Mouse (Mus musculus) v-Abl transformed pro-B cells (cell line): ENCODE data around the gene Sec63.

ENCODE experiments used
- in situ Hi-C, 2 experiments: fragments of 400-800 bp; cut with MboI; formaldehyde crosslinking; loops; one replicate each; pipeline ENCODE4 v1.15.1; 2025; ENCODE audit not compliant: unreplicated experiment in 2 of 2

Sec63 gene

DNA sequence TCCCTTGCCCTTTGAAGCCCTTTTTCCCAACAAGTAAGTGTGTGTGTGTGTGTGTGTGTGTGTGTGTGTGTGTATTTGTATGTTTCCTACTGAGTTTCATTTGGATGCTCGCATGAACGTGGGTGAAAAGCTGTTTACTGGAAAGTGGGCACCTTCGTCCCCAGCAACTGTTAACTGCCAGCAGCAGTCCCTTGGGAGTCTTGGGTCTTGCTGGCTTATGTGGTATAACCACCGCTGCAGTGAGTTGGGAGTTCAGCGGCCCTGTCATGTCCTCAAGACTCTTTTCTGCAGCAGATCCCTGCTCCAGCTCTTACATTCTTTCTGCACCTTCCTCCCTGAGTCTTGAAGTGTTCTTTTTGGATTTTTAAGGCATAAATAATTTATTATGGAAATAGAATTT is 65.9 kb downstream of the Sec63 start:
- in situ Hi-C loops = no loop called here

GRCm38 (mm10) chr10:42830007-42830406 is 68.7 kb downstream of the Sec63 start:
- in situ Hi-C loops = no loop called here

GRCm38 (mm10) chr10:42830409-42830808 is 69.1 kb downstream of the Sec63 start:
- in situ Hi-C loops = no loop called here

GRCm38 (mm10) chr10:42832677-42833076 is 71.4 kb downstream of the Sec63 start:
- in situ Hi-C loops = no loop called here

DNA sequence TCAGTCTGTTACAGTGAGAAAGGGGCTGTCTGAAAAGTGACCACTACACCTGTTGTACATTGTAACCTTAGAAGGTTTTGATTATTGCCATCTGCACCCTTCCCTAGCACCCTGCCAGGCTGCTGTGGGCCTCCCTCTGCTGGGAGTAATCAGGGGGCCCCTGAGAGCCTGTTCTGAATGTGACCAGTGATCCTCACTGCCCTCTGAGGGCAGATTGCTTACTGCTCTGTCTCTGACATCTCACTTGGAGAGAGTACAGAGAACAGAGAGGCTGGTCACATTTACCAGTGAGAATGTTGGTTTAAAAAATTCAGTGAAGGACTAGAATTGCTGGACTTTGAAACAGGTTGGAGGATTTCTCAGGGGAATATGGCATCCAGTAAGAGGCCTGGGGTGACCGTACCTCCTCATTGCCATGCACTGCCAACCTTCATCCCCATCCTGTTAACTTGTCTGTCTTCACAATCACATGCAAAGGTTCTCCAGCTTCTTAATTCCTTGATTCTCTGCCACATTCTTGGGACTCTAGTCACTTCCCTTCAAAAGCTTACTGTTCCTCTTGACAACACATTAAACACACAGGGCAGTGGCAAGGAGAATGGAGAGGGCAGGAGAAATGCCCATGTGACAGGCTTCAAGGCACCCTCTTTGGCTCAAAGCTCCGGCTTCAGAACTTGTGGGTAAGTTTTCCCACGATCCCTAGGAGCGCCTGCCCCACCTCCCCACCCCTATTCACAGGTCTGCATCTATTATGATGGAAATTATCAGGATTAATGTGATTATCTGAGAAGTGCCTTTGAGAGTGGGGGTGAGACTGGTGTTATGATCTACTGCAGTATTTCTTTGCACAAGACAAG is 72.8 kb downstream of the Sec63 start:
- in situ Hi-C loops = no loop called here

- in situ Hi-C loops = no loop called here
Observed at GRCm38 (mm10) chr10:42838106-42838505, 76.8 kb downstream of the Sec63 start.

- in situ Hi-C loops = no loop called here
Observed at GRCm38 (mm10) chr10:42838736-42839135, 77.4 kb downstream of the Sec63 start.

DNA sequence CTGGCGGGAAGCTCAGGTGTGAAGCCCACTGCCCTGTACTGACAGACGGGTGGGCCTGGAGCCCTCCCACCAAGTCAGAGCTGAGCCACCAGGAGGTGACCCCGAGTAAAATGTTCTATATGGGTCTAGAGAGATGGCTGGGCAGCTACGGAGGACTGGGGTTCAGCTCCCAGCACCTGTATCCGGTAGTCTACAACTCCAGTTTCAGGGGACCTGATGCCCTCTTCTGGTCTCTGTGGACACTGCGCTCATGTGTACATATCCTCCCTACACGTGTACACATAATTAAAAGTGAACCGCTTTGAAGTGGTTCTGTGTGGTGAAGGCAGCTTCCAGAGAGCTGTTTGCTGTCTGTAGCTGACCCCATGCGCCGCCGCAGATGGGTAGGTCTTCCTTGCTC is 78.7 kb downstream of the Sec63 start:
- in situ Hi-C loops = loop anchor here (5.0 kb wide), 3 partner anchors 97 to 143 kb away; no protein-coding TSS in a partner anchor

DNA sequence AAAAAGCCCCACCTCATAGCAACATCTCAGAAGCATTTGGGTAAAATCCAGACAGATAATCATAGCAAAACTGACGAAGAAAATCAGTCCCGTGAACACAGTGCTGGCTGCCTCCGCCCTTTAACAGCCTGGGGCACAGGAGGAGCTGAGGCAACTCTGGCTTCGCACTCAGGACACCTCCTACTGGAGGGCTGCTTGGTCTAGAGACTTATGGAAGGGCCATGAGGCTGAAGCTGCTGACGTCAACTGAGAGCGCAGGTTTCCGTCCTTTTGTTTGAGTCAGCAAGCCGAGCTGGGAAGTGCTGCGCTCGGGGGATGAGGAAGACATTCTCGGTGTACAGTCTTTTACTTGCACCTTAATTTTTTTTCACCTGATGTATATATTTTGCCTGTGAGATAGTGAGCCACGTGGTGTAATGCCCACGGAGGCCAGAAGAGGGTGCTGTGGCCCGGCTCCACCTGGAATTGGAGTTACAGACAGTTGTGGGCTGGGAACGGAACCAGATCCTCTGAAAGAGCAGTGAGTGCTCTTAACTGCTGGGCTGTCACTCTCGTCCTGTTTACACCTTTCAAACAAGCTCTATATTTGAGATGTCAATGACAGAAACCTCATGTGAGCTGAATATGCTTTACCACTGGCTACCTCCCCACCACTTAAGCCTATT is 80.4 kb downstream of the Sec63 start:
- in situ Hi-C loops = loop anchor here (5.0 kb wide), 3 partner anchors 96 to 144 kb away; no protein-coding TSS in a partner anchor

GRCm38 (mm10) chr10:42842358-42842757 is 81.1 kb downstream of the Sec63 start:
- in situ Hi-C loops = loop anchor here (5.0 kb wide), 3 partner anchors 95 to 145 kb away; no protein-coding TSS in a partner anchor

- in situ Hi-C loops = loop anchor here (5.0 kb wide), 3 partner anchors 94 to 146 kb away; no protein-coding TSS in a partner anchor
Observed at GRCm38 (mm10) chr10:42843416-42843815, 82.1 kb downstream of the Sec63 start.

DNA sequence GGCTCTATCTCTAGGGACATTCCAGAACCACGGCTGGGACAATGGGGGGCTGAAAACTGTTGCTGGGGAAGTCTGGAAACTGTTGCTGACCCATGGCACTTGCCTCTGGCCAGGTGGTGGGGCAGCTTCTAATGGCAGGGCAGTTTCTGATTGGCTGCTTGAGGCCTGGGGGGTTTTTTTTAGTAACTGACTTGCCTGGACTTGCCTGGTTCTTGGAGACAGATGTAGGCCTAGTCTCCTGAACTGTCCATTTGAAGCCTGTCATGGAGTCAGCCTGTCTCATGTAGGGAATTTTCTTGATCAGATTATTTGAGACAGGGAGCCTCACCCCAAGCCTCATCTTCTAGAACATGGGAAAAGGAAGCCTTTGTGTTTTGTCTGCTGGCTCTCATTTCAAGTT is 84.2 kb downstream of the Sec63 start:
- in situ Hi-C loops = no loop called here

GRCm38 (mm10) chr10:42848179-42849080 is 87.1 kb downstream of the Sec63 start:
- in situ Hi-C loops = no loop called here

GRCm38 (mm10) chr10:42849081-42849400 is 87.7 kb downstream of the Sec63 start:
- in situ Hi-C loops = no loop called here

- in situ Hi-C loops = no loop called here
Observed at GRCm38 (mm10) chr10:42854838-42855237, 93.5 kb downstream of the Sec63 start.

- in situ Hi-C loops = no loop called here
Observed at GRCm38 (mm10) chr10:42855250-42855649, 94.0 kb downstream of the Sec63 start.

DNA sequence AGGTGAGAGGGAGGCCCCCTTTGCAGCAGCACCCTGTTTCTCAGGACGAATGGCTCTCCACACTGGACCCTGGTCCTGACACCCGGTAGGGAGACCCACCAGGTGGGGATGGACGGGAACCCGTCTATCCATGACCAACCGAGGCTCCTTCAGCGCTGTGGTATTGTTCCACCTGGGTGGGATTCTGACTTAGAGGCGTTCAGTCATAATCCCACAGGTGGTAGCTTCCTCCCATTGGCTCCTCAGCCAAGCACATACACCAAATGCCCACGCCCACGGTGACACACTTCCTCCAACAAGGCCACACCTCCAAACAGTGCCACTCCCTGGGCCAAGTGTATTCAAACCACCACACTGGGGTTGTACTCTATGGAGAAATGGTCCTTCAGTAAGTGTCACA is 95.3 kb downstream of the Sec63 start:
- in situ Hi-C loops = no loop called here

DNA sequence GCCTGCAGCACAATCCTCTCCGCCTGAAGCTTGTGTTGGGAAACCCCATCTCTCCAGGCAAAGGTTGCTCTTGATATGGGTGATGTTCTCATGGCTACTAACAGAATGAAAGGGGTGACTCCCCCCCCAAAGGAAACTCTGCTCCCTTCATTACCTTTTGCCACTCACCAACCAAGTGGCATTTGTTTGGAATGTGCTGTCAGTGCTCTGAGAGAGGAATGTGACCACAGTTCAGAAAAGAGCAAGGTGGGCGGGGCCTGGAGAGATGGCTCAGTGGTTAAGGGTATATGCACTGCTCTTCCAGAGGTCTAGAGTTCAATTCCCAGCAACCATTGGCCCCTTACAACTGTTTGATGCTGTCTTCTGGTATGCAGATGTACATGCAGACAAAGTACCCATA is 95.7 kb downstream of the Sec63 start:
- in situ Hi-C loops = no loop called here

- in situ Hi-C loops = loop anchor here (5.0 kb wide), 1 partner anchor 38 kb away; no protein-coding TSS in a partner anchor
Observed at GRCm38 (mm10) chr10:42859781-42860158, 98.5 kb downstream of the Sec63 start.

DNA sequence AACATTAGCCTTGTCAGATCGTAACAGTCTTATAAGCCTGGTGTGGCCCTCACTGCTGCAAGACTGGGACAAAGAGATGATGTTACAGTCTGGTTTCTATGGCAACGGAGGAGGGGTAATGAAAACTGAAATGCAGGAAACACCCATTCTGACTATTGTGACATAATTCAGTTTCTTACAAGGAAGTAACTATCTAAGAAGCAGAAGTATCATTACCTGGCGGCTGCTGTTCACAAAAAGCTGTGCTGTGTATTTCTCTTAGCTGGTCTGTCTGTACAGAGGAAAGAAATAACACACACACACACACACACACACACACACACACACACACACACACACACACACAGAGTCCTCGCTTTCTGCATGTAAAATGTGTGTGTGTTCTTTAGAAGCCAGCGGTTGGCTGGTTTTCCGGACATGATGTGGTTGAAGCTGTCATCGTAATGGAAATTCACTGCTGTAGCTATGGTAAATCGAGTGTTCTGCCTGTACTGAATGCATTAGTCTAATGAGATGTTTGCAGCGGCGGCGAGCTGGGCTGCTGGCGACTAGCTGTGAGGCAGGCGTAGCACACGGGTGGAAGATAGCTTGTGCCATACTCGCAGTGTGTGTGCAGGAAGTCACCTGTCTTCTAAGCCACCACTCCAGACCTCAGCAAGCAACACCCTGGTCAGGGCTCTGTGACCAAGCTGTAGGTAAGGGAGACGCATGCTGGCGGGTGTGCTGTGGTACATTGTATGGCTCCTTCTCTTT is 99.0 kb downstream of the Sec63 start, which contains the start of gene Scml4:
Gene Scml4 (plus strand): TSS at position 212 of the 753 bp plus-strand sequence.
- in situ Hi-C loops = loop anchor here (5.0 kb wide), 1 partner anchor 37 kb away; no protein-coding TSS in a partner anchor
